Mouse (Mus musculus) lung, postnatal 14 days (tissue): ENCODE data around the gene Gm20518.

Source experiments
- DNase-seq: peaks from one replicate; pipeline ENCODE4 v3.0.0; 2021

Gene Gm20518

GRCm38 (mm10) chr16:17891567-17891959 is at the start of gene Gm20518:
TSS of gene Gm20518 (minus strand) at chr16:17891671.
- peak; percentile 100 for DNase-seq

GRCm38 (mm10) chr16:17939255-17939751 is 47.8 kb upstream of the Gm20518 start:
- DNase-seq, result no peak

- peak; percentile 76 for DNase-seq
These were observed 47.4 kb upstream of the Gm20518 start for GRCm38 (mm10) chr16:17938821-17939220.

GRCm38 (mm10) chr16:17938187-17938586 is 46.7 kb upstream of the Gm20518 start:
- DNase-seq, result no peak

GRCm38 (mm10) chr16:17936776-17937175 is 45.3 kb upstream of the Gm20518 start:
- DNase-seq, result peak; percentile 28

GRCm38 (mm10) chr16:17934445-17934910 is 43.0 kb upstream of the Gm20518 start:
- DNase-seq, result no peak

- no peak for DNase-seq
These were observed 42.3 kb upstream of the Gm20518 start for GRCm38 (mm10) chr16:17933594-17934444.

- no peak for DNase-seq
These were observed 40.5 kb upstream of the Gm20518 start for GRCm38 (mm10) chr16:17931906-17932460.

- DNase-seq, result no peak
These were observed 38.2 kb upstream of the Gm20518 start for GRCm38 (mm10) chr16:17929631-17930030.

- DNase-seq, result no peak
These were observed 37.7 kb upstream of the Gm20518 start for GRCm38 (mm10) chr16:17929211-17929610.

- DNase-seq, result peak; percentile 81
These were observed 37.2 kb upstream of the Gm20518 start for GRCm38 (mm10) chr16:17928627-17929104.

GRCm38 (mm10) chr16:17928087-17928580 is 36.7 kb upstream of the Gm20518 start, which contains the start of gene Slc25a1:
TSS of gene Slc25a1 (minus strand) at chr16:17928219.
- DNase-seq, result peak; percentile 81

GRCm38 (mm10) chr16:17927351-17928082 is 36.0 kb upstream of the Gm20518 start:
- peak; percentile 33 for DNase-seq

GRCm38 (mm10) chr16:17922163-17922538 is 30.7 kb upstream of the Gm20518 start:
- no peak for DNase-seq

- DNase-seq, result peak; percentile 97
These were observed 30.1 kb upstream of the Gm20518 start for GRCm38 (mm10) chr16:17921325-17922162.

GRCm38 (mm10) chr16:17920586-17920985 is 29.1 kb upstream of the Gm20518 start:
- DNase-seq, result no peak

GRCm38 (mm10) chr16:17914307-17915249 is 23.1 kb upstream of the Gm20518 start, which contains the start of gene Gsc2:
TSS of gene Gsc2 (minus strand) at chr16:17915059.
- DNase-seq, result no peak

- peak; percentile 88 for DNase-seq
These were observed 19.7 kb upstream of the Gm20518 start, which contains the start of gene Ess2 for GRCm38 (mm10) chr16:17911052-17911595. TSS of gene Ess2 (minus strand) at chr16:17911348.

- DNase-seq, result no peak
These were observed 7.0 kb upstream of the Gm20518 start, which contains the start of the genes Dgcr2 and Tssk2 for GRCm38 (mm10) chr16:17898462-17898861. TSS of gene Dgcr2 (minus strand) at chr16:17898562. TSS of gene Tssk2 (plus strand) at chr16:17898637.

GRCm38 (mm10) chr16:17896091-17896490 is 4.6 kb upstream of the Gm20518 start:
- DNase-seq, result no peak
